Mouse (Mus musculus): ENCODE data around the gene Gm38100. TPM values are rescaled to one million over a fixed set of nuclear protein-coding genes. Genes with fewer than 3 reads are reported as not detected.

The Gm38100 gene
- polyA plus RNA-seq, 1 experiment from 2014 or later, result not detected

Other genes starting within 250 kb of the Gm38100 start
- gene Opn3, start 227.6 kb upstream of the Gm38100 start, polyA plus RNA-seq (2015; fragmentation: Nextera tagmentation; extraction: Ambion mirVana), result 5.6 and 6.3 TPM in 2 replicates
- 3.5 and 3.6 TPM in 2 replicates for gene Chml, start 227.4 kb upstream of the Gm38100 start, polyA plus RNA-seq (2015; fragmentation: Nextera tagmentation; extraction: Ambion mirVana)
- not detected in 2 replicates for gene Wdr64, start 221.7 kb upstream of the Gm38100 start, polyA plus RNA-seq (2015; fragmentation: Nextera tagmentation; extraction: Ambion mirVana)
- gene Exo1, start 39.7 kb upstream of the Gm38100 start, polyA plus RNA-seq (2015; fragmentation: Nextera tagmentation; extraction: Ambion mirVana), result 7.9 and 12.9 TPM in 2 replicates
- gene Rbm8a2, start 58.8 kb downstream of the Gm38100 start, polyA plus RNA-seq (2015; fragmentation: Nextera tagmentation; extraction: Ambion mirVana), result 0.77 and 1.1 TPM in 2 replicates